Mouse (Mus musculus): ENCODE data around the gene Tor1b. TPM values are rescaled to one million over a fixed set of nuclear protein-coding genes. Genes with fewer than 3 reads are reported as not detected.

Gene Tor1b
- 44.0 to 57.3 TPM (median 56.3 TPM) in 4 replicates for total RNA-seq (2023; ENCODE audit: inconsistent age)

GRCm38 (mm10) chr2:30952824-30953490, at the start of gene Tor1b:
Gene Tor1b, plus strand, starts transcription at chr2:30952959.

DNA sequence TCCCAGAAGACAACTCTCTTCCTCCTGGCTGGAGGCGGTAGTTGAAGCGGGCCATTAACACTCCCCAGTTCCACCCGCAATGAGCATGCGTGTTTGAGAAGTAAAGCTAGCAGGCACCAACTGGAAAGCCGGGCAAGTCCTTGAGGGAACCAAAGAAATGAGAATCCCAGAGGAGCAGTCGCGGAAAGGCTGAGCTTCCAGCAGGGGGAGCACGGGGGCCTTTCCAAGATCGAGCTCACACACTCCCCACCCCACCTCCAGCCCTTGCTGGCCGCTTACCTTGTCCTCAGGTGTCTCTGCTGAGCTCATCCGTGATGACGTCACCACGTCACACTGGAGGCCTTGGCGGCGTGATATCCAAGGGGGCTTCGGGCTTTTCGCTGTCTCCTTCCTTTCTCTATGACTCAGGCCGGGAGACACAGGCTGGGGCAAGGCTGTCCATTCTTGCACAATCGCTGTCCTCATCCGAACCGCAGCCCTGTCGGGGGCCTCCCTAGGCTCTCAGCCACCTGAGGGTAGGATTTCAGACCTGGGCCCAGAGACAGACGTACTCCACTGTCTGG, 23.2 kb upstream of the Tor1b start, which contains the start of gene Ptges:
TSS of gene Ptges (minus strand) at position 381 of the 563 bp plus-strand sequence.

GRCm38 (mm10) chr2:30967352-30968327, 14.9 kb downstream of the Tor1b start, which contains the start of gene Tor1a:
Gene Tor1a, minus strand, starts transcription at chr2:30967933.

GRCm38 (mm10) chr2:30981790-30982513, 29.2 kb downstream of the Tor1b start, which contains the start of the genes BC005624 and Usp20:
Gene BC005624, minus strand, starts transcription at chr2:30982201.
Gene Usp20, plus strand, starts transcription at chr2:30982279.

Other genes starting within 250 kb of the Tor1b start
- 0.77 to 0.96 TPM in 2 of 4 replicates, not detected in the others for gene 1700001O22Rik, start 149.3 kb upstream of the Tor1b start, total RNA-seq (2023; ENCODE audit: inconsistent age)
- 29.1 to 35.1 TPM (median 32.4 TPM) in 4 replicates for gene Ntmt1, start 145.1 kb upstream of the Tor1b start, total RNA-seq (2023; ENCODE audit: inconsistent age)
- gene Asb6, start 122.6 kb upstream of the Tor1b start, total RNA-seq (2023; ENCODE audit: inconsistent age), result 31.2 to 40.0 TPM (median 36.7 TPM) in 4 replicates
- gene Prrx2, start 118.0 kb upstream of the Tor1b start, total RNA-seq (2023; ENCODE audit: inconsistent age), result 0.48 to 0.51 TPM in 2 of 4 replicates, not detected in the others
- not detected in 4 replicates for gene Ptges, start 23.1 kb upstream of the Tor1b start, total RNA-seq (2023; ENCODE audit: inconsistent age)
- gene Tor1a, start 15.0 kb downstream of the Tor1b start, total RNA-seq (2023; ENCODE audit: inconsistent age), result 37.9 to 42.4 TPM (median 41.0 TPM) in 4 replicates
- gene BC005624, start 29.2 kb downstream of the Tor1b start, total RNA-seq (2023; ENCODE audit: inconsistent age), result 111 to 133 TPM (median 114 TPM) in 4 replicates
- 13.9 to 22.1 TPM (median 19.5 TPM) in 4 replicates for gene Usp20, start 29.3 kb downstream of the Tor1b start, total RNA-seq (2023; ENCODE audit: inconsistent age)
- gene Fnbp1, start 189.0 kb downstream of the Tor1b start, total RNA-seq (2023; ENCODE audit: inconsistent age), result 166 to 206 TPM (median 189 TPM) in 4 replicates
- 65.6 to 80.5 TPM (median 73.1 TPM) in 4 replicates for gene Gpr107, start 199.4 kb downstream of the Tor1b start, total RNA-seq (2023; ENCODE audit: inconsistent age)

Data from B cell, adult (primary cell).